Mouse (Mus musculus): ENCODE results near the gene Trmt13. TPM values are rescaled to one million over a fixed set of nuclear protein-coding genes. Genes with fewer than 3 reads are reported as not detected.
"Not testable (repeated sequence)": the region's sequence is repeated elsewhere in the genome, so short reads cannot be mapped to it uniquely, and the experiment has no call there.

The Trmt13 gene
- polyA plus RNA-seq, 1 experiment from 2014 or later = 13.0 TPM

DNA sequence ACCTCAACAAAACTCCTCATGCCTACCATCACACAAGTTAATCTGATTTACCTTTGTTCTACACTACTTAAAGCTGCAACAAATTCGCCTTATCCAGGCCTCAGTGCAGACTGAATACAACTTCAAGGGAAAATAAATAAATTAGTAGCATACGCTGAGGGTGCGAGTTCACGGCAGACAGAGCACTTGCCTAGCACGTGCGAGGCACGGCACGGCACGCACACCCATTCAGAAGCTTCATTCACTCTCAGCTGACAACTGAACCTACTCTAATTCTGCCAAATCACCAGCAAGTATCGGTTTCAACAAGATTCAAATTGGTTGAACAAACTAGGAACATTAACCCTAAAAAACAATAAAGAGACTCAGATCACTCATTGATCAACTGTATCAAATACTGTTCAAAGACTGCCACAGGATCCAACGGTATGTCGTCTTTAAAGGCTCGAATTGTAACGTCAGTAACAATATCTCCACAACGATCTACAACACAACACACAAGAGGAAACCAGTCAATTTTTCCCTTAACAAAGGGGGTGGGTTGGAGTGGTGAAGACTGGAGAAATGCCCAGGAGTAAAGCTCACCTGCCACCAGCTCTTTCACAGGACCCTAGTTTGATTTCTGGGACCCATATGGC lies 44.7 kb upstream of the Trmt13 start:
- TF ChIP-seq EP300 (optimal IDR thresholded peaks at IDR 0.05) (no peak), CTCF (IDR thresholded peaks at IDR 0.05; ENCODE audit: low read depth) (no peak)
- no peak overlapping the region for H3K4me2 ChIP-seq (replicated peaks; ENCODE audit: low read depth)
- H3K4me1 ChIP-seq (replicated peaks; ENCODE audit: control insufficient read depth, insufficient read depth) = peaks cover 3% of the 10 kb centered on the region; the same call in 1 of the 2 replicates
- H3K9ac ChIP-seq (ENCODE audit: low read length) = no peak overlapping the region
- no peak for ATAC-seq (ENCODE audit: low FRiP score, low TSS enrichment)
- H3K27ac ChIP-seq (replicated peaks) = no peak overlapping the region
- H3K36me3 ChIP-seq (ENCODE audit: control insufficient read depth, insufficient read depth, low read length) = no peaks in the 10 kb centered on the region
- H3K4me3 ChIP-seq (ENCODE audit: low read depth, low read length) = no peak overlapping the region
- no peaks in the 10 kb centered on the region for H3K27me3 ChIP-seq (ENCODE audit: control insufficient read depth, insufficient read depth, low read length)
- no peaks in the 10 kb centered on the region for H3K9me3 ChIP-seq (ENCODE audit: control insufficient read depth, low read length)
- WGBS = 68% methylated on average over 15 of the region's 15 CpGs
- no peak for DNase-seq (ENCODE audit: low spot score)

- no peaks in the 10 kb centered on the region for H3K27me3 ChIP-seq (ENCODE audit: control insufficient read depth, insufficient read depth, low read length)
- no peak for ATAC-seq (ENCODE audit: low FRiP score, low TSS enrichment)
- H3K4me2 ChIP-seq (replicated peaks; ENCODE audit: low read depth) = no peak overlapping the region
- no peak overlapping the region for H3K27ac ChIP-seq (replicated peaks)
- TF ChIP-seq EP300 (optimal IDR thresholded peaks at IDR 0.05) (no peak), CTCF (IDR thresholded peaks at IDR 0.05; ENCODE audit: low read depth) (no peak)
- H3K4me1 ChIP-seq (replicated peaks; ENCODE audit: control insufficient read depth, insufficient read depth) = no peaks in the 10 kb centered on the region
- no peaks in the 10 kb centered on the region for H3K36me3 ChIP-seq (ENCODE audit: control insufficient read depth, insufficient read depth, low read length)
- no peak for DNase-seq (ENCODE audit: low spot score)
- H3K9ac ChIP-seq (ENCODE audit: low read length) = no peak overlapping the region
- H3K4me3 ChIP-seq (ENCODE audit: low read depth, low read length) = no peak overlapping the region
- WGBS = 64% methylated on average over 7 of the region's 7 CpGs
- no peaks in the 10 kb centered on the region for H3K9me3 ChIP-seq (ENCODE audit: control insufficient read depth, low read length)
Observed at GRCm38 (mm10) chr3:116656184-116656965, 42.0 kb upstream of the Trmt13 start.

- not testable (repeated sequence) for DNase-seq (ENCODE audit: low spot score); H3K9ac ChIP-seq (ENCODE audit: low read length); H3K36me3 ChIP-seq (ENCODE audit: control insufficient read depth, insufficient read depth, low read length); H3K27ac ChIP-seq (replicated peaks); H3K9me3 ChIP-seq (ENCODE audit: control insufficient read depth, low read length); H3K4me2 ChIP-seq (replicated peaks; ENCODE audit: low read depth); H3K4me3 ChIP-seq (ENCODE audit: low read depth, low read length); H3K27me3 ChIP-seq (ENCODE audit: control insufficient read depth, insufficient read depth, low read length); ATAC-seq (ENCODE audit: low FRiP score, low TSS enrichment); H3K4me1 ChIP-seq (replicated peaks; ENCODE audit: control insufficient read depth, insufficient read depth)
- 90% methylated on average over 11 of the region's 11 CpGs for WGBS
Observed at GRCm38 (mm10) chr3:116654051-116654450, 39.7 kb upstream of the Trmt13 start.

- DNase-seq (ENCODE audit: low spot score) (no peak), ATAC-seq (ENCODE audit: low FRiP score, low TSS enrichment) (no peak)
- Histone ChIP-seq H3K9me3 (ENCODE audit: control insufficient read depth, low read length) (no peaks in the 10 kb centered on the region), H3K4me3 (ENCODE audit: low read depth, low read length) (no peak overlapping the region), H3K27me3 (ENCODE audit: control insufficient read depth, insufficient read depth, low read length) (no peaks in the 10 kb centered on the region), H3K9ac (ENCODE audit: low read length) (no peak overlapping the region), H3K27ac (replicated peaks) (no peak overlapping the region), H3K4me2 (replicated peaks; ENCODE audit: low read depth) (no peak overlapping the region), H3K36me3 (ENCODE audit: control insufficient read depth, insufficient read depth, low read length) (no peaks in the 10 kb centered on the region), H3K4me1 (replicated peaks; ENCODE audit: control insufficient read depth, insufficient read depth) (no peaks in the 10 kb centered on the region)
- 54% methylated on average over 5 of the region's 5 CpGs for WGBS
- no peak for TF ChIP-seq EP300 (optimal IDR thresholded peaks at IDR 0.05)
- no peak for TF ChIP-seq CTCF (IDR thresholded peaks at IDR 0.05; ENCODE audit: low read depth)
Observed at GRCm38 (mm10) chr3:116653278-116653945, 39.0 kb upstream of the Trmt13 start.

- Histone ChIP-seq H3K9me3 (ENCODE audit: control insufficient read depth, low read length) (no peaks in the 10 kb centered on the region), H3K36me3 (ENCODE audit: control insufficient read depth, insufficient read depth, low read length) (no peaks in the 10 kb centered on the region), H3K4me1 (replicated peaks; ENCODE audit: control insufficient read depth, insufficient read depth) (no peaks in the 10 kb centered on the region), H3K27ac (replicated peaks) (no peak overlapping the region), H3K27me3 (ENCODE audit: control insufficient read depth, insufficient read depth, low read length) (no peaks in the 10 kb centered on the region), H3K4me2 (replicated peaks; ENCODE audit: low read depth) (no peak overlapping the region), H3K4me3 (ENCODE audit: low read depth, low read length) (no peak overlapping the region), H3K9ac (ENCODE audit: low read length) (no peak overlapping the region)
- WGBS = 37% methylated on average over 3 of the region's 3 CpGs
- TF ChIP-seq EP300 (optimal IDR thresholded peaks at IDR 0.05) (no peak), CTCF (IDR thresholded peaks at IDR 0.05; ENCODE audit: low read depth) (no peak)
- peak; percentile 73 for ATAC-seq (ENCODE audit: low FRiP score, low TSS enrichment)
- no peak for DNase-seq (ENCODE audit: low spot score)
Observed at GRCm38 (mm10) chr3:116652033-116652446, 37.7 kb upstream of the Trmt13 start.

DNA sequence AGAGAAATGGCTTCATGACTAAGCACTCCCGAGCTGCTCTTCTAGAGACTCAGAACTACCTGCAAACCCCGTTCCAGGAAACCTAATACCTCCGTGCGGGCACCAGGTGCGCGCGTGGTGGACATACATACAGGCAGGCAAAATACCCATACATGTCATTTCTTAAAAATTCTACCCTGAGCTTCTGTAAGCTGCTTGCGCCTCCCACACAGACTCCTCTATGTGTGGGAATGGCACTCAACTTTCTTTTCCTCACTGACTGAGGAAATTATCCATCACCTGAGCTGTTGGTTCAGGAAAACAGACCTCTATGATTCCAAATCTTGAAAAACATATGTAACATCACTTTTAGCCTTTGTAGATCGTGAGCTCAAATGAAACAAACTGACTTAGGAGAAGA lies 36.3 kb upstream of the Trmt13 start:
- no peak for DNase-seq (ENCODE audit: low spot score)

More for the DNA sequence above, 36.3 kb upstream of the Trmt13 start:
- no peak for ATAC-seq (ENCODE audit: low FRiP score, low TSS enrichment)
- Histone ChIP-seq H3K36me3 (ENCODE audit: control insufficient read depth, insufficient read depth, low read length) (no peaks in the 10 kb centered on the region; the same call in 1 of the 2 replicates), H3K4me3 (ENCODE audit: low read depth, low read length) (no peak overlapping the region), H3K9me3 (ENCODE audit: control insufficient read depth, low read length) (no peaks in the 10 kb centered on the region), H3K9ac (ENCODE audit: low read length) (no peak overlapping the region), H3K27ac (replicated peaks) (no peak overlapping the region), H3K4me2 (replicated peaks; ENCODE audit: low read depth) (no peak overlapping the region), H3K4me1 (replicated peaks; ENCODE audit: control insufficient read depth, insufficient read depth) (no peaks in the 10 kb centered on the region), H3K27me3 (ENCODE audit: control insufficient read depth, insufficient read depth, low read length) (no peaks in the 10 kb centered on the region)
- 95% methylated on average over 9 of the region's 9 CpGs for WGBS
- TF ChIP-seq CTCF (IDR thresholded peaks at IDR 0.05; ENCODE audit: low read depth) (no peak), EP300 (optimal IDR thresholded peaks at IDR 0.05) (no peak)

Data from stomach, postnatal 0 days (tissue).